Mouse (Mus musculus): Measurements from ENCODE around the gene Slmap. TPM values are rescaled to one million over a fixed set of nuclear protein-coding genes. Genes with fewer than 3 reads are reported as not detected.

The Slmap gene
- polyA plus RNA-seq (2012; rRNA removed) (7.6 and 10.4 TPM in 2 replicates), polyA plus RNA-seq (2014; fragmentation: Nextera tagmentation; extraction: Ambion mirVana) (9.5 and 12.9 TPM in 2 replicates)

DNA sequence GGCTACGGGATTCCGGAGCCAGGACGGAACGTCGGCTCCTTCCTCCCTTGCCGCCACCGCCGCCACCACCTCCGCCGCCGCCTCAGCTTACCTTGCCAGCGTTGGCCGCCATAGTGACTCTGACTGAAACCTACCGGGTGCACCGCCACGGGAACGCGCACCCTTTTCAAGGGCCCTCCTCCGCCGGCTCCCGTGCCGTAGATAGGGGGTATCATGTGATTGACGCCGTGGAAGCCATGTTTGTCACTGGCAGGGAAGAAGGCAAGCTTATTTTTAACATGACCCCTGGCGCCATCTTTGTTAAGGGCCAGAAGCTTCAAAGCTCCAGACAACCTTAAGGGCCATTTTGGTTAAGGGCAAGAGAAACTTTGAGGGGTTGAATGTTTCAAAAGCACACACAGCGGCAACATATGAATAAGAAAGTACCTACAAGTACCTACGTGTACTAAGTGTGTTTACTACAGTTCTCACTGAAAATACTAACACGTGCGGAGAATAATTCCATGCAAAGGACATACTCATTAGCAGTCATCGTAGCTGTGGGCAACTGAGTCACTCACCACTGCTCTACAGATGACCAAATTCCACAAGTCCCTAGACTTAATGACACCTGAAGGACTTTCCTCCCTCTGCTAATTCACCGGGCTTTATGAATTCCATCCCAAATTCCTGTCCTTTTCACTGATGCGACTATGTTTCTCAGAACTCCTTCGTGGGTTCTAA lies at the start of gene Slmap:
Slmap (minus strand) TSS at position 175 of the 723 bp plus-strand sequence.
- Histone ChIP-seq H3K9ac (replicated peaks) (peak within 1 kb of the TSS; percentile 95), H3K4me2 (ENCODE audit: low read depth) (peak within 1 kb of the TSS; percentile 96), H3K4me3 (ENCODE audit: insufficient read depth in 1 of 2, low read depth in 2 of 2, low read length in 2 of 2) (peak within 1 kb of the TSS; percentile 78 to 88), H3K9me3 (ENCODE audit: control insufficient read depth, low read length) (no peaks in the 10 kb centered on the region), H3K27me3 (ENCODE audit: control insufficient read depth, insufficient read depth, low read length) (no peaks in the 10 kb centered on the region), H3K36me3 (replicated peaks; ENCODE audit: control insufficient read depth, insufficient read depth, low read depth) (peaks cover 4% of the 10 kb centered on the region; the same call in 1 of the 2 replicates), H3K4me1 (replicated peaks; ENCODE audit: control insufficient read depth in 2 of 2, insufficient read depth in 2 of 2, low read length in 1 of 2) (peaks cover 6 to 14% of the 10 kb centered on the region in 2 experiments), H3K27ac (peak within 1 kb of the TSS; percentile 62)
- DNase-seq (ENCODE audit: low read depth in 3 of 3, low spot score in 3 of 3) (peak; percentile 99 to 100 (median 99)), ATAC-seq (ENCODE audit: insufficient read depth) (peak; percentile 90)
- 12% methylated on average over 33 of the region's 33 CpGs for WGBS (ENCODE audit: insufficient replicate concordance)
- TF ChIP-seq EP300 (IDR thresholded peaks at IDR 0.05; ENCODE audit: low read depth) (no peak), CTCF (IDR thresholded peaks at IDR 0.05; ENCODE audit: low read depth) (peak; percentile 14; the same call in 1 of the 2 replicates)

DNA sequence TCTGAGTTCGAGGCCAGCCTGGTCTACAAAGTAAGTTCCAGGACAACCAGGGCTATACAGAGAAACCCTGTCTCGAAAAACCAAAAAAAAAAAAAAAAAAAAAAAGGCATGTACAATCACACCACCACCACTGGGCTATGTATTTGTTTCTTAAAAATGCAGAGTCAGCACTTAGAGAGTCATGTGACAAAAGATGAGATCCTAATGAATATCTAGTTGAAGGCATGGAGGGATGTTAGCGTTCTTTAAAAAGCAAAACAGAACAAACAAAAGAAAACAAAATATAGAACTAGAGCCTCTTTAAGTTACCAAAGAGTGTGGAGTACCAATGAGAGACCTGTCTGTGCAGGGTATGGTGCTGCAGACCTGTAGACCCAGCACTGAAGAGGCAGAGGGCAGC lies 48.9 kb upstream of the Slmap start:
- H3K27ac ChIP-seq = no peak overlapping the region

DNA sequence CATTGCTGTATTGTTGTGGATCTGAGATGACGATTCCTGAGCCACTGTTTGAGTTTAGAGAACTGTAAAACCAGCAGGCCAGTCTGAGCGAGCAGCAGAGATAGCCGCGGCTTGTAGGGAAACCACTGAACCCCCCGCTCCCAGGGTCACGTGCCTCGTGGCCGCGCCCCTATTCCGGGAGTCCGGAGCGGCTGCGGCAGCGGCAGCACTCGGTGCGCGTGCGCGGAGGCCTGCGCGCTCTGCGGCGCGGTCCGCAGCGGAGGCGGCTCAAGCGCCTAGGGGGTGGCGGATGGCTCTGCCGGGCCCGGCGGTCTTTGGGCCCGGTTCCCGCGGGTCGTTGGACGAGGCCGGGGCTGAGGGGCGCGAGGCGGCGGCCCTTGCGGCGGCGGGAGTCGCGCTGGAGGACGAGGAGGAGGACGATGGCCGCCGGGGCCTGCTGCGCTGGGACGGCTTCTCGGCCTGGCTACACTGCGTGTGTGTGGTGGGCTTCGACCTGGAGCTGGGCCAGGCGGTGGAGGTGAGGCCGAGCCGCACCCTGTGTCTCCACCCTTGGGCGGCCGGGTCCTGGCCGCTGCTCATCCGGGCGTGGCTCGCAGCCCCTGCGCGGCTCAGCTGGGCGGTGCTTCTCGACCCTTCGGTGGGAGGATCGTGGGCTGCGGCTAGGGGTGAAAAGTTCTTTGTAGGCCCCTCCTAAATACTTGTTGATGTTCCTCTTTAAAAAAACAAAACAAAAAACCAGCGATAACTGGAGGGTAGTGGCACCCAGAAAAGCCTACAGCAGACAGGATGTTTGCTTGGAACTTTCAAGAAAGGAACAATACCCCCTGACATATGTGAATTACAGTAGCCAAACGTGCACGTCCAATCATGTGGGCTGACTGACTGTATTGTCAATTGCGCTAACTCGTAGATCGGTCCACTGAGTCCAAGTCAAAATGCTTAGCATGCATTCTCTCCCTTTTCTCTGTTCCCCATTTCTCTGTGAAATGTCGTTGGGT lies 44.9 kb upstream of the Slmap start:
- under 1% methylated on average over 78 of the region's 79 CpGs for WGBS (ENCODE audit: insufficient replicate concordance)
- Histone ChIP-seq H3K27ac (peak overlapping the region; percentile 92), H3K9ac (replicated peaks) (peak overlapping the region; percentile 99)

More for the DNA sequence above, 48.9 kb upstream of the Slmap start:
- no peak overlapping the region for H3K9ac ChIP-seq (replicated peaks)
- no peaks in the 10 kb centered on the region; the same call in 1 of the 2 replicates for H3K36me3 ChIP-seq (replicated peaks; ENCODE audit: control insufficient read depth, insufficient read depth, low read depth)
- H3K4me2 ChIP-seq (ENCODE audit: low read depth) = no peak overlapping the region
- no peak overlapping the region for H3K4me3 ChIP-seq (ENCODE audit: insufficient read depth in 1 of 2, low read depth in 2 of 2, low read length in 2 of 2)
- peaks cover 25 to 34% of the 10 kb centered on the region in 2 experiments for H3K4me1 ChIP-seq (replicated peaks; ENCODE audit: control insufficient read depth in 2 of 2, insufficient read depth in 2 of 2, low read length in 1 of 2)
- 75% methylated on average over 3 of the region's 3 CpGs for whole genome bisulfite sequencing (ENCODE audit: insufficient replicate concordance)
- ATAC-seq (ENCODE audit: insufficient read depth) (no peak), DNase-seq (ENCODE audit: low read depth in 3 of 3, low spot score in 3 of 3) (no peak)
- no peaks in the 10 kb centered on the region for H3K27me3 ChIP-seq (ENCODE audit: control insufficient read depth, insufficient read depth, low read length)
- TF ChIP-seq CTCF (IDR thresholded peaks at IDR 0.05; ENCODE audit: low read depth) (no peak), EP300 (IDR thresholded peaks at IDR 0.05; ENCODE audit: low read depth) (no peak)
- no peaks in the 10 kb centered on the region for H3K9me3 ChIP-seq (ENCODE audit: control insufficient read depth, low read length)

DNA sequence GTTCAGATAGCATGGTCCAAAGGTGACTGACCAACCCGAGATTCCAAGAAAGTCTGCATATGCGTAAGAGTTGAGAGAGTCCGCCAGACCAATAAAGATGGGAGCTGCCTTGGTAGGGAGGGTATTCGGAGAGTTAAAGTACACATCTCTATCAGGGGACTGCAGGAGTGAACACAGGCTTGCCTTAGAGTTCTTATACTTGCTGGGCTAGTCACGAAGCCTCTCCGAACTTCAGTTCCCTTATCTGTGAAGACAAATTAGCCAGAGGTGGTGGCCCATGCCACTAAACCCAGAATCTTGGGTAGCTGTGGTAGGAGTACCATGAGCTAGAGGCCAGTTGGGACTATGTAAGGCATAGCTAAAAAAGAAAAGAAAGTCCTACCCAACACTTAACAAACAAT lies 44.1 kb upstream of the Slmap start:
- Histone ChIP-seq H3K4me2 (ENCODE audit: low read depth) (peak overlapping the region; percentile 80), H3K4me1 (replicated peaks; ENCODE audit: control insufficient read depth in 2 of 2, insufficient read depth in 2 of 2, low read length in 1 of 2) (peaks cover 10 to 16% of the 10 kb centered on the region in 2 experiments), H3K27ac (peak overlapping the region; percentile 92), H3K4me3 (ENCODE audit: insufficient read depth in 1 of 2, low read depth in 2 of 2, low read length in 2 of 2) (peak overlapping the region in 1 of 2 experiments; percentile 90; a peak in 2 of 4 replicates), H3K9me3 (ENCODE audit: control insufficient read depth, low read length) (no peaks in the 10 kb centered on the region), H3K27me3 (ENCODE audit: control insufficient read depth, insufficient read depth, low read length) (no peaks in the 10 kb centered on the region), H3K9ac (replicated peaks) (peak overlapping the region; percentile 28; the same call in 1 of the 2 replicates), H3K36me3 (replicated peaks; ENCODE audit: control insufficient read depth, insufficient read depth, low read depth) (no peaks in the 10 kb centered on the region; the same call in 1 of the 2 replicates)
- ATAC-seq (ENCODE audit: insufficient read depth) (peak; percentile 58), DNase-seq (ENCODE audit: low read depth in 3 of 3, low spot score in 3 of 3) (peak in 1 of 3 experiments; percentile 52)
- TF ChIP-seq CTCF (IDR thresholded peaks at IDR 0.05; ENCODE audit: low read depth) = no peak
- TF ChIP-seq EP300 (IDR thresholded peaks at IDR 0.05; ENCODE audit: low read depth) = no peak; the same call in 1 of the 2 replicates
- WGBS (ENCODE audit: insufficient replicate concordance) = 7% methylated on average over 6 of the region's 6 CpGs

More for the DNA sequence above, 44.9 kb upstream of the Slmap start:
- Histone ChIP-seq H3K27me3 (ENCODE audit: control insufficient read depth, insufficient read depth, low read length) (no peaks in the 10 kb centered on the region), H3K4me2 (ENCODE audit: low read depth) (peak overlapping the region; percentile 80), H3K4me3 (ENCODE audit: insufficient read depth in 1 of 2, low read depth in 2 of 2, low read length in 2 of 2) (peak overlapping the region; percentile 71 to 90), H3K36me3 (replicated peaks; ENCODE audit: control insufficient read depth, insufficient read depth, low read depth) (no peaks in the 10 kb centered on the region; the same call in 1 of the 2 replicates), H3K9me3 (ENCODE audit: control insufficient read depth, low read length) (no peaks in the 10 kb centered on the region), H3K4me1 (replicated peaks; ENCODE audit: control insufficient read depth in 2 of 2, insufficient read depth in 2 of 2, low read length in 1 of 2) (peaks cover 10 to 16% of the 10 kb centered on the region in 2 experiments)
- TF ChIP-seq CTCF (IDR thresholded peaks at IDR 0.05; ENCODE audit: low read depth) (no peak), EP300 (IDR thresholded peaks at IDR 0.05; ENCODE audit: low read depth) (no peak)
- DNase-seq (ENCODE audit: low read depth in 3 of 3, low spot score in 3 of 3) (peak; percentile 85 to 87 (median 86)), ATAC-seq (ENCODE audit: insufficient read depth) (peak; percentile 93)

Data from liver, embryonic 14.5 days (tissue).